Mouse (Mus musculus) heart, embryonic 14.5 days (tissue): ENCODE data around the gene Pkp1. TPM values are rescaled to one million over a fixed set of nuclear protein-coding genes. Genes with fewer than 3 reads are reported as not detected.

Experiments
- ATAC-seq: fragments of 200-750 bp; cut with Nextera tagmentation; 2 replicates; pipeline ENCODE4 v1.8.0; 2017; ENCODE audit warnings: low read depth, moderate TSS enrichment; ENCODE audit not compliant: insufficient number of reproducible peaks, insufficient read depth, low FRiP score
- H3K27ac ChIP-seq, 2 experiments: fragments of 200-500 bp in 1 of 2; fragments of 300-500 bp in 1 of 2; sonication (generic) in 1 of 2; replicated peaks in 1 of 2; 2 replicates each; pipeline ENCODE4 v1.5.1; 2012 to 2014; ENCODE audit warnings: low read depth in 2 of 2, low read length in 2 of 2, control low read depth in 1 of 2, mild to moderate bottlenecking in 1 of 2, mixed read lengths in 1 of 2; ENCODE audit not compliant: control insufficient read depth in 1 of 2, insufficient read depth in 1 of 2
- H3K27me3 ChIP-seq: fragments of 300-500 bp; sonication (generic); 2 replicates; pipeline ENCODE4 v1.6.1; 2014; ENCODE audit warnings: mild to moderate bottlenecking, low read length, control low read depth; ENCODE audit not compliant: control insufficient read depth, insufficient read depth
- H3K36me3 ChIP-seq: fragments of 300-500 bp; sonication (generic); 2 replicates; pipeline ENCODE4 v1.6.1; 2014; ENCODE audit warnings: mild to moderate bottlenecking, control low read depth, low read length, mixed read lengths; ENCODE audit not compliant: control insufficient read depth, insufficient read depth
- H3K4me1 ChIP-seq, 2 experiments: fragments of 200-500 bp in 1 of 2; fragments of 300-500 bp in 1 of 2; sonication (generic) in 1 of 2; 2 replicates each; pipeline ENCODE4 v1.6.1; 2012 to 2014; ENCODE audit warnings: low read length in 2 of 2, control low read depth in 1 of 2, mixed read lengths in 1 of 2; ENCODE audit not compliant: control insufficient read depth in 2 of 2, insufficient read depth in 2 of 2
- H3K4me2 ChIP-seq: fragments of 300-500 bp; sonication (generic); 2 replicates; pipeline ENCODE4 v1.6.1; 2014; ENCODE audit warnings: mild to moderate bottlenecking, low read length
- H3K4me3 ChIP-seq, 2 experiments: fragments of 200-500 bp in 1 of 2; fragments of 300-500 bp in 1 of 2; sonication (generic) in 1 of 2; 2 replicates each; pipeline ENCODE4 v1.5.1; 2012 to 2014; ENCODE audit warnings: low read length in 2 of 2, mild to moderate bottlenecking in 2 of 2, control low read depth in 1 of 2, low read depth in 1 of 2, moderate library complexity in 1 of 2; ENCODE audit not compliant: control insufficient read depth in 1 of 2, insufficient read depth in 1 of 2
- H3K9ac ChIP-seq: fragments of 300-500 bp; sonication (generic); 2 replicates; pipeline ENCODE4 v1.6.1; 2014; ENCODE audit warnings: mild to moderate bottlenecking, low read length
- H3K9me3 ChIP-seq: fragments of 300-500 bp; sonication (generic); 2 replicates; pipeline ENCODE4 v1.6.1; 2016; ENCODE audit warnings: low read length, control low read depth; ENCODE audit not compliant: control insufficient read depth
- WGBS: fragments of 180-500 bp; shearing (Covaris S2); extraction: QIAGEN DNeasy Blood & Tissue Kit; methylation state at CpG from one replicate; pipeline ENCODE4 v1.1.7; 2014; 5-methylcytosine and 5-hydroxymethylcytosine counted together
- polyA plus RNA-seq: library from polyadenylated mRNA; unstranded; fragments of >200 nt; fragmentation: Nextera tagmentation; extraction: Ambion mirVana; gene quantifications from 2 replicates; pipeline ENCODE4 v1.2.1, GENCODE M21; 2014

The Pkp1 gene
- polyA plus RNA-seq, 1 experiment from 2014 or later = 0.08 TPM

DNA sequence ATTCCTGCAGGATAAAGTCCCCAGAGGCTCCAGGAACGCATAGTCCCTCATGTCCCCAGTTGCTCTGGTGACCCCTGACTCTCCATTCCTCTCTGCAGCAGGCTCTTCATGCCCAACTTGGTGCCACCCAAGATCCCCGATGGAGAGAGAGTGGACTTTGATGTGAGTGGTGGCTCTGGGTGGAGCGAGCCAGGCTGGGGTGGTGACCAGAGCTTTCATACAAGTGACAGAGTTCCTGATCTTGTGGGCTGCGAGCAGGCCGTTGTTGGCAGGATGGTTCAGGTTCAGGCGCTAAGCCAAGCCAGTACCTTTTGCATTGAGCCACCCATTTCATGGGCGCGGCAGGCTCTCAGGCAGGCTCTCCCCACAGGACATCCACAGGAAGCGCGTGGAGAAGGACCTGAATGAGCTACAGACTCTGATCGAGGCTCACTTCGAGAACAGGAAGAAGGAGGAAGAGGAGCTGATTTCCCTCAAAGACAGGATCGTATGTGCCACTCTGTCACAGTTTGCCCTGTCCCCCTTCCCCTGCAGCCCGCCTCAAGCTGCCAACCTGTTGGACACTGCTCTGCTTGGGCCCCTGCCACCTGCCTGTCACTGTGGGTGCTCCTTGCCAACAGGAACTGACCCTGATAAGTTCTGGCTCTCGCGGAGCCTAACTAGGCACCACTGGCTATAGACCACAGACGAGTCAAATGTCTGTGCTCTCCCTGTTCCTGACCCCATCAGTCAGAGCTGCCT, 71.2 kb downstream of the Pkp1 start:
- H3K9ac ChIP-seq = peak overlapping the region; percentile 39; the same call in 1 of the 2 replicates

DNA sequence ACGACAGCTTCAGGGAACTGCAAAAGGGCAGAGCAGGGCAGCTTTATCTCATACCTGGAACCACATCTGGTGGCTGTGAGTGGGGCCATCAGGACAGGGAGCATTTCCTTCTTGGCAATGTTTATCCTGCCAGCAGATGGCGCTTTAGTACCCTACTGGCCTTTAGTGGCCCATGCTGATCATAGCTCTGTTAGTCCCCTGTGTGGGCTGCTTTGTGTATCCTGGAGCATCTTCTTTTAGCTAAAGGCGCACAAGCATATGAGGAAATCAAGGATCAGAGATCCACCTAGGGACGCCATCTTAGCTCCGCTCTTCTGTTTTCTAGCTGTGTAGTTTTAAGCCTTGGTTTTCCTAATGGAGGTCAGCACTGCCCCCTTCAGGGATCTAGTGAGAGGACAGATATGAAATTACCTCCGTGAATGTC, 71.9 kb downstream of the Pkp1 start:
- Histone ChIP-seq H3K4me2 (no peak overlapping the region), H3K27me3 (no peaks in the 10 kb centered on the region), H3K9me3 (no peaks in the 10 kb centered on the region), H3K4me1 (peaks cover 58 to 90% of the 10 kb centered on the region in 2 experiments), H3K27ac (peak overlapping the region in 1 of 2 experiments; percentile 56; a peak in 2 of 4 replicates), H3K4me3 (no peak overlapping the region), H3K9ac (no peak overlapping the region; the same call in 1 of the 2 replicates), H3K36me3 (peaks cover 100% of the 10 kb centered on the region)
- no peak for ATAC-seq
- WGBS = 35% methylated on average over 6 of the region's 6 CpGs

More for the DNA sequence above, 71.2 kb downstream of the Pkp1 start:
- Histone ChIP-seq H3K4me2 (no peak overlapping the region), H3K4me1 (peaks cover 58 to 89% of the 10 kb centered on the region in 2 experiments), H3K36me3 (peaks cover 100% of the 10 kb centered on the region), H3K27ac (peak overlapping the region in 1 of 2 experiments; percentile 56; a peak in 2 of 4 replicates), H3K4me3 (no peak overlapping the region), H3K9me3 (no peaks in the 10 kb centered on the region), H3K27me3 (no peaks in the 10 kb centered on the region)
- 60% methylated on average over 17 of the region's 17 CpGs for WGBS
- ATAC-seq = no peak

DNA sequence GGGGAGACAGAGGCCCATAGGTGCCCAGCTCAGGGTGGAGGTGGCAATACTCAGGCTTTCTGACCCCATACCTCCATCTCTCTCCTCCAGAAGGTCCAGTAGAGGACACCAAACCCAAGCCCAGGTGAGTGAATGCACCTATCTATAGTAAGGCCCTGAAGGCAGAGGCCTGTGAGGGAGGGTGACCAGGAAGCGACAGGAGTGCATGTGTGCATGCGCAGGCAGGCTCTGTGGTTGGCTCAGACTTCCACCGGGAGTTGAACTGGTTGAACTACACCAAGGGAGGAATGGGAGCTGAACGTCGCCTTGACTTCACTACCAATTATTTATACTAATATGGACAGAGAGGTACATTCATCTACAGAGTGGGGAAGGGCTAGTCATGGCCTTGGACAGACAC, 72.4 kb downstream of the Pkp1 start:
- 76% methylated on average over 5 of the region's 5 CpGs for WGBS

DNA sequence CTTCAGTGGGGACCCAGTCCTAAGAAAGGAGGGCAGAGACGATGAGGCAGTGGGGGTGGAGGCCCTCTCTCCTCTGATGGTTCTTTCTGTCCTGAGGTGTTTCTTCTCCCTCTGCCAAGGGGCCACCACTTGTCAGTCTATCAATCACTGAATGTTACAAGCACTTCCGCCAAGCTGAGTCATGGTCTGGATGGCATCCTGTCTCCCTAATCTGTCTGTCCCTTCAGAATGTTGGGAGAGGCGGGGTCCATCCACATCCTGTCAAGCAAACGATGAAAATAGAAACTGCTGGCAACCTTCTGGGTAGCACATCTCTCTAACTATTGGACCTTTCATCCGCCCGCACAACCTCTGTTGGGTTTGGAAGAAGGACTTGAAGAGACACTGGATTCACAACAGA, 74.5 kb downstream of the Pkp1 start:
- Histone ChIP-seq H3K36me3 (peaks cover 100% of the 10 kb centered on the region), H3K27me3 (no peaks in the 10 kb centered on the region), H3K9ac (peak overlapping the region; percentile 89), H3K4me2 (peak overlapping the region; percentile 75), H3K4me3 (no peak overlapping the region), H3K4me1 (peaks cover 65 to 95% of the 10 kb centered on the region in 2 experiments), H3K9me3 (no peaks in the 10 kb centered on the region), H3K27ac (peak overlapping the region; percentile 65 to 95)
- ATAC-seq = no peak
- 13% methylated on average over 6 of the region's 6 CpGs for WGBS

More for the DNA sequence above, 72.4 kb downstream of the Pkp1 start:
- peaks cover 55 to 90% of the 10 kb centered on the region in 2 experiments for H3K4me1 ChIP-seq
- H3K9me3 ChIP-seq = no peaks in the 10 kb centered on the region
- H3K4me2 ChIP-seq = no peak overlapping the region
- H3K4me3 ChIP-seq = no peak overlapping the region
- H3K9ac ChIP-seq = peak overlapping the region; percentile 47
- no peaks in the 10 kb centered on the region for H3K27me3 ChIP-seq
- no peak for ATAC-seq
- H3K27ac ChIP-seq = peak overlapping the region in 1 of 2 experiments; percentile 56; a peak in 2 of 4 replicates
- peaks cover 100% of the 10 kb centered on the region for H3K36me3 ChIP-seq

DNA sequence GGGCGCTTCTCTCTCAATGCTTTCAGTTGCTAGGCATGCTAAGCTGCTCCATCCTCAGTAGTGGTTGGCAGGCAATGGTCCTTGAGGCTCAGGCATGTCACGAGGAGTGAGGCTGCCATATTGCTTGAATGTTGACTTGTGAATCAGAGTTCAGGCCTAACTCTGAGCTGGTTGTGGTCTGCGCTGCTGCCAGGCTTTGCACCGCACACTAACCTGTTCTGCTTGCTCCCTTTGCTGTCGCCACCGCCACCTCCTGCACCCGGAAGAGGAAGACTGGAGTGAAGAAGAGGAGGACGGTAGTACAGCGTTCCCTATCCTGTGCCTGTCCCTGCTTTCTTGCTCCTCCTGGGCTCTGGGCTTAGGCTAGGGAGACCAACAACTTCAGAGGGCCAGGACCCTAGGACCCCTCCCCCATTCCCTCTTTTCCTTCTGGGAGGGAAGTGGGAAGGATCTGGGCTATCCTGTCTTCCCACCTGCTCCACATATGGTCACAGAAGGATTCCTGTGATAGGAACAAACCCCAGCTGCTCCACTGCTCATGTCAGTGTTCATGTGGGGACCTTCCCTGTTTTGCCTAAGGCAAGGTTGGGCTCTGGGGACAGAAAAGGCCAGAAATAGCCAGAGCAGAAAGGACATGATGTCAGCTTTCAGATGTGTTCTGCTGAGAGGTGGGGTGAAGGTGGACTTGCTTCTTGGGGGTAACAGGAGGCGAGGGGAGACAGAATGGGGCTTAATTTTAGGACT, 75.3 kb downstream of the Pkp1 start:
- peaks cover 65 to 90% of the 10 kb centered on the region in 2 experiments for H3K4me1 ChIP-seq
- peaks cover 100% of the 10 kb centered on the region for H3K36me3 ChIP-seq
- peak overlapping the region; percentile 89 for H3K9ac ChIP-seq
- H3K27me3 ChIP-seq = no peaks in the 10 kb centered on the region
- H3K4me2 ChIP-seq = peak overlapping the region; percentile 75
- no peaks in the 10 kb centered on the region for H3K9me3 ChIP-seq
- ATAC-seq = no peak
- peak overlapping the region; percentile 55 to 95 for H3K27ac ChIP-seq
- WGBS = 66% methylated on average over 10 of the region's 10 CpGs
- H3K4me3 ChIP-seq = no peak overlapping the region; a peak in 1 of 4 replicates

DNA sequence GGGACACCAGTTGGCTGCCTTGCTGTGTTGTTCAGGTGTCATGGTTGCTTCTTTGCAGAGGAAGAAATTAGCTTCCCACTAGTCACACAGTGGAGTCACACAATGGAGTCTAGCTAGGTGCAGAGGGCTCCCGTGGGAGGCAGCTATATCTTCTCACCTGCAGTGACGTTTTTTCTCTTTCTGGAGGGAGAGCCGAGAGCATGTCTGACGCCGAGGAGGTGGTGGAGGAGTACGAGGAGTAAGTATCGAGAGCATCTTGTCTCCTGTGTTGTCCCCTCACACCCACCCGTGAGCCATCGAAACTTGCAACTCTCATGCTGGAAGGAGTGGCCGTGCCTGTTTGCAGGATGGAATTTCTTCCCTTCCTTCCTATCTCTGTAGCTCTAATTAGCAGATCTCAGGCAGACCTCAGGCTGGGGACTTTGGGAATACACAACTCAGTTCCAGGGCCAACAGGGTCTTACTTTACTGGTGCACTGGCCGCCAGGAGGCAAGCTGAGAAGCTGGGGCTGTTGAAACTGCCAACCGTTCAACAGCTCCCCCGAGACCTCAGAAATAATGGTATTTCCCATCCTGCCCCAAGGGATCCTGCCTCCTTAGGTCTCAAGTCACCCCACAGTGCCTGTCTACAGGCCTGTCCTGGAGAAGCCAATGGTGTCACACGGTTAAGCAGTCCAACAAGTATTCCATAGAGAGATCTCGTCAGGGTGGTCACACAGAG, 78.2 kb downstream of the Pkp1 start:
- Histone ChIP-seq H3K4me2 (peak overlapping the region; percentile 75), H3K27ac (peak overlapping the region; percentile 61 to 95), H3K4me1 (peaks cover 50 to 64% of the 10 kb centered on the region in 2 experiments), H3K36me3 (peaks cover 82% of the 10 kb centered on the region), H3K4me3 (peak overlapping the region; percentile 16 to 52), H3K9me3 (no peaks in the 10 kb centered on the region), H3K27me3 (no peaks in the 10 kb centered on the region), H3K9ac (peak overlapping the region; percentile 89)
- WGBS = 28% methylated on average over 15 of the region's 15 CpGs
- ATAC-seq = no peak

DNA sequence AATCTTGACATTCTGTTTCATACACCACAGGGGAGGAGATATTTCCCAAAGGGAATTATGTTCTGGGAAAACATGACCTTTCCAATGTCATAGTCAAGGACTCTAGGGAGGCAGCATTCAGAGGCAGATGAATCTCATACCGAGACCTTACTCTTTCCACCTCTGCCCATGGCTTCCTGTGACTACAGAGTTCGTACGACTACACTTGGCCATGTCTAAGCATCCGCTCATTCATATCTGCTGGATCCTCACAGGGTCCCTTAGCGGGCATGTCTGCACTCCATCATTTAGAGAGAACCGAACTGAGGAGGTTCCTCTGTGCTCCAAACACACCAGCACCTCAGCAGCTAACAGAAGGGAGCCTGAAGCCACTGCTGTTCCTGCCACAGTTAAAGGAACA, 79.9 kb downstream of the Pkp1 start:
- peak overlapping the region; percentile 95 to 100 for H3K27ac ChIP-seq
- H3K27me3 ChIP-seq = no peaks in the 10 kb centered on the region
- peaks cover 64% of the 10 kb centered on the region for H3K36me3 ChIP-seq
- peak overlapping the region; percentile 52 to 71 for H3K4me3 ChIP-seq
- H3K4me2 ChIP-seq = peak overlapping the region; percentile 75
- no peak for ATAC-seq
- H3K4me1 ChIP-seq = peaks cover 51 to 64% of the 10 kb centered on the region in 2 experiments
- H3K9ac ChIP-seq = peak overlapping the region; percentile 89
- no peaks in the 10 kb centered on the region for H3K9me3 ChIP-seq
- WGBS = 30% methylated on average over 6 of the region's 6 CpGs
